Mouse (Mus musculus) neural tube, embryonic 14.5 days (tissue): Measurements from ENCODE around the gene Accs. TPM values are rescaled to one million over a fixed set of nuclear protein-coding genes. Genes with fewer than 3 reads are reported as not detected.

ENCODE experiments used
- ATAC-seq: fragments of 200-750 bp; cut with Nextera tagmentation; 2 replicates; pipeline ENCODE4 v1.8.0; 2017; ENCODE audit warnings: low read depth, mild to moderate bottlenecking, moderate TSS enrichment, moderate library complexity
- H3K27ac ChIP-seq: fragments of 300-500 bp; sonication (generic); 2 replicates; pipeline ENCODE4 v1.5.1; 2014; ENCODE audit warnings: low read depth, mild to moderate bottlenecking, control low read depth, low read length, moderate library complexity, mixed read lengths
- H3K27me3 ChIP-seq: fragments of 300-500 bp; sonication (generic); 2 replicates; pipeline ENCODE4 v1.6.1; 2014; ENCODE audit warnings: low read length; ENCODE audit not compliant: control insufficient read depth, insufficient read depth
- H3K36me3 ChIP-seq: fragments of 300-500 bp; sonication (generic); 2 replicates; pipeline ENCODE4 v1.6.1; 2014; ENCODE audit warnings: low read length, mixed read lengths; ENCODE audit not compliant: control insufficient read depth, insufficient read depth
- H3K4me1 ChIP-seq: fragments of 300-500 bp; sonication (generic); 2 replicates; pipeline ENCODE4 v1.6.1; 2014; ENCODE audit warnings: low read length; ENCODE audit not compliant: control insufficient read depth, insufficient read depth
- H3K4me2 ChIP-seq: fragments of 300-500 bp; sonication (generic); 2 replicates; pipeline ENCODE4 v1.6.1; 2014; ENCODE audit warnings: mild to moderate bottlenecking, low read depth, low read length, control low read depth
- H3K4me3 ChIP-seq: fragments of 300-500 bp; sonication (generic); 2 replicates; pipeline ENCODE4 v1.5.1; 2014; ENCODE audit warnings: low read depth, low read length, control low read depth, mixed read lengths
- H3K9ac ChIP-seq: fragments of 300-500 bp; sonication (generic); replicated peaks from 2 replicates; pipeline ENCODE4 v1.6.1; 2014; ENCODE audit warnings: low read depth, mild to moderate bottlenecking, control low read depth, low read length, mixed read lengths
- H3K9me3 ChIP-seq: fragments of 300-500 bp; sonication (generic); 2 replicates; pipeline ENCODE4 v1.6.1; 2016; ENCODE audit warnings: low read length; ENCODE audit not compliant: control insufficient read depth
- WGBS: fragments of 180-500 bp; shearing (Covaris S2); extraction: QIAGEN DNeasy Blood & Tissue Kit; methylation state at CpG from one replicate; pipeline ENCODE4 v1.1.7; 2014; 5-methylcytosine and 5-hydroxymethylcytosine counted together
- polyA plus RNA-seq: library from polyadenylated mRNA; unstranded; fragments of >200 nt; fragmentation: Nextera tagmentation; extraction: Ambion mirVana; gene quantifications from 2 replicates; pipeline ENCODE4 v1.2.1, GENCODE M21; 2014

The Accs gene
- polyA plus RNA-seq: 5.5 and 6.7 TPM in 2 replicates

GRCm38 (mm10) chr2:93849505-93850089, at the start of gene Accs:
Gene Accs (minus strand): TSS chr2:93849943.
- Histone ChIP-seq H3K4me1 (peaks cover 8% of the 10 kb centered on the region), H3K36me3 (0 out of 2 replicates have a peak, but pooled peaks cover 3% of the 10 kb centered on the region), H3K9me3 (no peaks in the 10 kb centered on the region), H3K4me3 (peak within 1 kb of the TSS; percentile 62), H3K27me3 (no peaks in the 10 kb centered on the region), H3K27ac (peak within 1 kb of the TSS; percentile 87), H3K4me2 (peak within 1 kb of the TSS; percentile 74), H3K9ac (peak within 1 kb of the TSS; percentile 83)
- peak; percentile 84 for ATAC-seq
- under 1% methylated on average over 28 of the region's 28 CpGs for WGBS

GRCm38 (mm10) chr2:93891611-93892280, 42.0 kb upstream of the Accs start:
- no peak overlapping the region for H3K9ac ChIP-seq
- no peaks in the 10 kb centered on the region for H3K27me3 ChIP-seq
- H3K4me1 ChIP-seq: peaks cover 10% of the 10 kb centered on the region
- ATAC-seq: peak; percentile 95
- no peak overlapping the region for H3K4me2 ChIP-seq
- no peaks in the 10 kb centered on the region for H3K36me3 ChIP-seq
- H3K9me3 ChIP-seq: no peaks in the 10 kb centered on the region
- H3K4me3 ChIP-seq: no peak overlapping the region
- peak overlapping the region; percentile 69 for H3K27ac ChIP-seq
- 7% methylated on average over 8 of the region's 9 CpGs for WGBS

- Histone ChIP-seq H3K27ac (no peak overlapping the region), H3K36me3 (no peaks in the 10 kb centered on the region), H3K9ac (no peak overlapping the region), H3K9me3 (no peaks in the 10 kb centered on the region), H3K4me1 (peaks cover 10% of the 10 kb centered on the region), H3K4me2 (no peak overlapping the region), H3K27me3 (no peaks in the 10 kb centered on the region), H3K4me3 (no peak overlapping the region)
- 63% methylated on average over 8 of the region's 8 CpGs for WGBS
- no peak for ATAC-seq
Observed at GRCm38 (mm10) chr2:93890143-93890542, 40.4 kb upstream of the Accs start.

DNA sequence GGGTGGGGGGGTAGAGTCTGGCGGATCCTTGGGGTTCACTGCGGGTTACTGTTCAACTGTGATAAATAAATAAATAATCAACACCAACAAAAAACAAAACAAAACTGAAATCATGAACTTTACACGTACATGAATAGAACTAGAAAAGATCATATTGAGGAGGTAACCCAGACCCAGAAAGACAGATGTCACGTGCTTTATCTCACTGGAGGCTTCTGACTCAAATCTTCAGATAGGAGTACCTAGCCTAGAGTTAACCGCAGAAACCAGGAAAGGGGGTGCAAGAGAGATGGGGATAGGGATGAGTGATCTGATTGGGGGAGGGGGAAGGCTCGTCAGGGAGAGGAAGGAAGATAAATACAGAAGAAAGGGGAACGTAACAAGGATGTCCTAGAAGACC, 39.3 kb upstream of the Accs start:
- 94% methylated on average over 7 of the region's 7 CpGs for WGBS
- H3K36me3 ChIP-seq: no peaks in the 10 kb centered on the region

GRCm38 (mm10) chr2:93888366-93888765, 38.6 kb upstream of the Accs start:
- no peaks in the 10 kb centered on the region for H3K27me3 ChIP-seq
- no peak overlapping the region for H3K9ac ChIP-seq
- H3K36me3 ChIP-seq: no peaks in the 10 kb centered on the region
- WGBS: 91% methylated on average over 6 of the region's 6 CpGs
- no peaks in the 10 kb centered on the region for H3K9me3 ChIP-seq
- H3K27ac ChIP-seq: no peak overlapping the region
- no peak overlapping the region for H3K4me3 ChIP-seq
- no peak for ATAC-seq
- peaks cover 10% of the 10 kb centered on the region for H3K4me1 ChIP-seq
- H3K4me2 ChIP-seq: no peak overlapping the region

More for the DNA sequence above, 39.3 kb upstream of the Accs start:
- no peak overlapping the region for H3K27ac ChIP-seq
- peaks cover 10% of the 10 kb centered on the region for H3K4me1 ChIP-seq
- H3K27me3 ChIP-seq: no peaks in the 10 kb centered on the region
- H3K9me3 ChIP-seq: no peaks in the 10 kb centered on the region
- no peak overlapping the region for H3K4me3 ChIP-seq
- no peak overlapping the region for H3K9ac ChIP-seq
- no peak overlapping the region for H3K4me2 ChIP-seq
- ATAC-seq: no peak

- no peak overlapping the region for H3K4me2 ChIP-seq
- H3K27me3 ChIP-seq: no peaks in the 10 kb centered on the region
- WGBS: 69% methylated on average over 11 of the region's 11 CpGs
- H3K4me1 ChIP-seq: peaks cover 10% of the 10 kb centered on the region
- no peaks in the 10 kb centered on the region for H3K36me3 ChIP-seq
- H3K27ac ChIP-seq: no peak overlapping the region
- no peak for ATAC-seq
- no peak overlapping the region for H3K9ac ChIP-seq
- H3K9me3 ChIP-seq: no peaks in the 10 kb centered on the region
- H3K4me3 ChIP-seq: no peak overlapping the region
Observed at GRCm38 (mm10) chr2:93887273-93887672, 37.5 kb upstream of the Accs start.

DNA sequence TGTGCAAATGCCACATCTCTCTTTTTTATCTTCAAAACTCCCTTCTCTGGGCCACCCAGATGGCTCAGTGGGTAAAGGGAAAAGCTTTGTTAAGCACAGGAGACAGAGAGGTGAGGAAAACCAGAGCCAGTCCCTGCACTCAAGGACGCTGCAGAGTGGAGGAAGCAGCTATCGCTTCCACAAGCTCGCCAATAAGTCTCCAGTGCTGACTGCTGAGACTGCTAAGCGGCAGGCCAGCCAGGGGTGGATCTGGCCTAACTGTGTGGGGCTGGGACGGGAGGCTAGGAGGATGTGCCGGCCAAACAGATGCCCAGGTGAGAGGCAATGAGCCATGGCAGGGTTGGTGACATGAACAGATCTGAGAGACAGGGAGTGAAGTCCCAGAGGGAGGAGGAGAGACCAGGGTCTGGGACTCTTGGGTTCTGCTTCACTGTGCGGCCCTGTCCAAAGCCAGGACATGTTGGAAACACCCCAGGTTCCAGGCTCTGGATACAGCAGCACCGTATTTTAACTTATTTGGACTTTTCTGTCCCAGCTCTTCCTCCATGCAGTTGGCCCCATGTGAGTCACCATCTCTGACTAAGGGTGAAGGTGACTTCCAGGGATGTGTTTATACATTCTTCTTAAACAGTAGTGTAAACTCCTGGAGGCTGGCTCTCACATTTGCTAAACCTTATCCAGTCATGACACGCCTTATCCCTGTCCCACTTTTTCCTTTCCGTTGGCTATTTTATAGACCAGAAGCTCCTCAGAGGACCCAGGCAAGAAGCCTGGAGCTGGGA, 36.5 kb upstream of the Accs start:
- no peak overlapping the region for H3K9ac ChIP-seq
- no peak for ATAC-seq
- H3K4me3 ChIP-seq: no peak overlapping the region
- peaks cover 4% of the 10 kb centered on the region for H3K4me1 ChIP-seq
- no peaks in the 10 kb centered on the region for H3K36me3 ChIP-seq
- 66% methylated on average over 10 of the region's 10 CpGs for WGBS
- no peaks in the 10 kb centered on the region for H3K27me3 ChIP-seq
- H3K9me3 ChIP-seq: no peaks in the 10 kb centered on the region
- H3K4me2 ChIP-seq: no peak overlapping the region
- no peak overlapping the region for H3K27ac ChIP-seq

DNA sequence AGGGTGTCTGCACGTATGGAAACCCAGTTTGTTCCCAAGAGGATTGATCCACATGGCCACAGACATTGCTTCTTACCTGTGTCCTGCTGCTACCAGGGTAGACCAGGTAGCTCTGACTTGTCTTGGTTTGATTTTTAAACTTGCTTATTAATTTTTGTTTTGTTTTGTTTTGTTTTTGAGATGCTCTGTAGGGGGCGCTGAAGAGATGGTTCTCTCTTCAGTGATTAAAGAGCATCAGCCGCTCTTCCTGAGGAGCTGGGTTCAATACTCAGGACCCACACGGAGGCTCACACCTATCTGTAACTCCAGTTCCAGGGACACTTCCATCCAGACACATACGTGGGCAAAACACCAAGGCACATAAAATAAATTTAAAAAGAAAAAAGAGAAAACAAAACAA, 33.3 kb upstream of the Accs start:
- Histone ChIP-seq H3K9ac (no peak overlapping the region), H3K4me2 (no peak overlapping the region), H3K4me3 (no peak overlapping the region), H3K4me1 (no peaks in the 10 kb centered on the region), H3K9me3 (no peaks in the 10 kb centered on the region), H3K36me3 (no peaks in the 10 kb centered on the region), H3K27ac (no peak overlapping the region), H3K27me3 (no peaks in the 10 kb centered on the region)
- 60% methylated on average over 5 of the region's 5 CpGs for WGBS
- ATAC-seq: no peak
